Mouse (Mus musculus) ES-E14 (cell line): ENCODE measurements around the gene Myh7b. TPM values are rescaled to one million over a fixed set of nuclear protein-coding genes. Genes with fewer than 3 reads are reported as not detected.
A peak's percentile ranks its signal among the peaks of the same experiment; 100 is the strongest.

ENCODE experiments used
- DNase-seq: peaks from one replicate; pipeline ENCODE4 v3.0.0-alpha.2; 2013; ENCODE audit warnings: low read depth, low spot score
- H3K27ac ChIP-seq: 2 replicates; pipeline ENCODE4 v1.5.1; 2012; ENCODE audit warnings: low read depth, mild to moderate bottlenecking, low read length, moderate library complexity, mixed read lengths; ENCODE audit not compliant: poor library complexity, insufficient read depth, severe bottlenecking
- H3K36me3 ChIP-seq: 2 replicates; pipeline ENCODE4 v1.6.1; 2012; ENCODE audit warnings: mild to moderate bottlenecking, low read length, moderate library complexity, mixed read lengths; ENCODE audit not compliant: control insufficient read depth, poor library complexity, insufficient read depth, severe bottlenecking
- H3K4me1 ChIP-seq, 2 experiments: fragments of 150-350 bp in 1 of 2; sonication (generic) in 1 of 2; 2 replicates each; pipeline ENCODE4 v1.6.1; 2012; ENCODE audit warnings: low read length in 2 of 2, mild to moderate bottlenecking in 1 of 2, mixed read lengths in 1 of 2; ENCODE audit not compliant: control insufficient read depth in 2 of 2, insufficient read depth in 2 of 2, poor library complexity in 1 of 2
- H3K4me3 ChIP-seq, 2 experiments: fragments of 150-350 bp in 1 of 2; sonication (generic) in 1 of 2; 2 replicates each; pipeline ENCODE4 v1.5.1; 2012; ENCODE audit warnings: low read length in 2 of 2, low read depth in 1 of 2, mild to moderate bottlenecking in 1 of 2, mixed read lengths in 1 of 2; ENCODE audit not compliant: insufficient read depth in 1 of 2, poor library complexity in 1 of 2, severe bottlenecking in 1 of 2
- H3K9ac ChIP-seq: 2 replicates; pipeline ENCODE4 v1.6.1; 2012; ENCODE audit warnings: low read depth, mild to moderate bottlenecking, low read length, mixed read lengths; ENCODE audit not compliant: poor library complexity, insufficient read depth, severe bottlenecking
- H3K9me3 ChIP-seq: fragments of 150-350 bp; sonication (generic); 2 replicates; pipeline ENCODE4 v1.6.1; 2012; ENCODE audit warnings: low read depth, mild to moderate bottlenecking, low read length; ENCODE audit not compliant: control insufficient read depth, insufficient read depth
- CHD2 ChIP-seq: IDR thresholded peaks from 2 replicates; pipeline ENCODE4 v1.6.1; 2014; ENCODE audit warnings: mild to moderate bottlenecking, low read depth, low read length, inconsistent platforms
- HCFC1 ChIP-seq: IDR thresholded peaks from 2 replicates; pipeline ENCODE4 v1.6.1; 2012; ENCODE audit warnings: low read length, inconsistent platforms, borderline replicate concordance; ENCODE audit not compliant: insufficient read depth
- MAFK ChIP-seq: IDR thresholded peaks from 2 replicates; pipeline ENCODE4 v1.6.1; 2014; ENCODE audit warnings: mild to moderate bottlenecking, low read depth, low read length, inconsistent platforms; ENCODE audit not compliant: insufficient read depth
- ZC3H11A ChIP-seq: IDR thresholded peaks from 2 replicates; pipeline ENCODE4 v1.6.1; 2012; ENCODE audit warnings: low read depth, mild to moderate bottlenecking, inconsistent platforms, low read length, borderline replicate concordance
- ZNF384 ChIP-seq: IDR thresholded peaks from 2 replicates; pipeline ENCODE4 v1.6.1; 2012; ENCODE audit warnings: low read depth, low read length, inconsistent platforms
- in situ Hi-C, 2 experiments: fragments of 600-800 bp; cut with MboI; formaldehyde crosslinking; loops; one replicate each; pipeline ENCODE4 v1.15.1; 2025; ENCODE audit warnings: low sequenced_read_pairs in 2 of 2, inconsistent platforms in 1 of 2; ENCODE audit not compliant: unreplicated experiment in 2 of 2
- total RNA-seq: library from RNA; depleted of rRNA; stranded (reverse); fragments of 300-350 nt; gene quantifications from 2 replicates; pipeline ENCODE4 v1.2.3, GENCODE M21; 2012

Myh7b gene
- total RNA-seq, 1 experiment = 5.4 TPM

DNA sequence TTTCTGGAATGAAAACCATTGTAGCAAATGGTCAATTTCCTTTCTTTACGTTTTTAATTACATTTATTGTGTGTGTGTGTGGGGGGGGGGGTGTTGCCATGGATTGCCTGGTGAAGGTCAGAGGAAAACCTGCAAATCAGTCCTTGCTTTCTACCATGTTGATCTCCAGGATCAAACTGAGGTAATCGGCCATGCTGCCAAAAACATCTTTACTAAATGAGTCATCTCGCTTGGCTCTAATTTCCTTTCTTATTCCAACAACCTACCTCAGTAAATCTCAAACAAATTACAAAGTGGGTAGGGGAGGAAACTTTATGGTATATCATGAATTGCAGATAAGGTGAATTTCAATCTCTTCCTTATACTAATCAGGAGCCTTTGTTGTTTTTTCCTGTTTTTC is 22.9 kb upstream of the Myh7b start:
- H3K36me3 ChIP-seq = no peaks in the 10 kb centered on the region
- peaks cover 12 to 16% of the 10 kb centered on the region in 2 experiments for H3K4me1 ChIP-seq
- in situ Hi-C loops = no loop called here
- no peak for DNase-seq
- no peak overlapping the region for H3K9ac ChIP-seq
- H3K27ac ChIP-seq = no peak overlapping the region
- TF ChIP-seq MAFK (no peak), ZNF384 (no peak), ZC3H11A (no peak), HCFC1 (no peak), CHD2 (no peak)
- no peaks in the 10 kb centered on the region for H3K9me3 ChIP-seq
- H3K4me3 ChIP-seq = no peak overlapping the region

DNA sequence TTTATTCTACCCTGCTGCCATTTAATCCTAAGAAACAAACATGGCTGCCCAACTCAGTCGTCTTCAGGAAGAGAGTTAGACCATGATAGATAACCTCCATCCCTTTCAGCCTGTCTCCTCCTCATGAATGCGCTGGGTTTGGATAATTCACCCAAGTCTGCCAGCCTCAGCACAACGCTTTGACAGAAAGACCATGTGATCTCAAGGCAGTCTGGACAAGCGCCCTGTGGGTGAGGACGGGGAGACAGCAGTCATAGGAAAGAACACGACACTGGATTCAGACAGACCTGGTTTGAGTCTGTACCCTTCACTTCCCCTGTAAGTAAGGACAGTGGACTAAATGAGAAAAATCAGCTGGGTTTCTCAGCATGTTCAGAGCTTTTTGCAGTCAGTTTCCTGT is 21.5 kb upstream of the Myh7b start:
- H3K27ac ChIP-seq = peak overlapping the region; percentile 48; the same call in 1 of the 2 replicates
- peaks cover 12 to 16% of the 10 kb centered on the region in 2 experiments for H3K4me1 ChIP-seq
- no peaks in the 10 kb centered on the region for H3K36me3 ChIP-seq
- H3K9me3 ChIP-seq = no peaks in the 10 kb centered on the region
- no peak overlapping the region; the same call in 1 of the 2 replicates for H3K9ac ChIP-seq
- in situ Hi-C loops = no loop called here
- H3K4me3 ChIP-seq = no peak overlapping the region
- TF ChIP-seq HCFC1 (no peak), CHD2 (no peak), ZC3H11A (no peak), ZNF384 (no peak), MAFK (no peak)
- DNase-seq = no peak

DNA sequence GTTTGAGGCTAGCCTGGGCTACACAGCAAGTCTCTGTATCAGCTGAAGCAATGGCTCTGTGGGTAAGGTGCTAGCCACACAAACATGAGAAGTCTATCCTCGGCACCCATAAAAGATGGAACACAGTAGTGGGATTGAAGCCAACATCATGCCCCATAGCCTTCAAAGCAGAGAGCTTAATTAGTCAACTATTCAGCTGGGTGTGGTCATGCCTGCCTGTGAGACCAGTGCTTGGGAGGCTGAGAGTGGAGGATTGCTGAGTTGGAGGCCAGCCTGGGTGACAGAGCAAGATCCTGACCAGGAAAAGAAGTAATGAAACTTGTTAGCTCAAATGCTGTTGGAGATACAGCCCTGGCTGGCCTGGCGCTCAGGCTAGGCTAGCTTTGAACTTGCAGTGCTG is 20.1 kb upstream of the Myh7b start:
- Histone ChIP-seq H3K27ac (0 out of 2 replicates have a peak overlapping the region, but pooled peaks have one; percentile 61), H3K36me3 (no peaks in the 10 kb centered on the region), H3K4me3 (no peak overlapping the region), H3K9ac (no peak overlapping the region), H3K4me1 (peaks cover 8 to 12% of the 10 kb centered on the region in 2 experiments), H3K9me3 (no peaks in the 10 kb centered on the region)
- no peak for DNase-seq
- in situ Hi-C loops = no loop called here
- TF ChIP-seq CHD2 (no peak), HCFC1 (no peak), MAFK (no peak), ZNF384 (no peak), ZC3H11A (no peak)

DNA sequence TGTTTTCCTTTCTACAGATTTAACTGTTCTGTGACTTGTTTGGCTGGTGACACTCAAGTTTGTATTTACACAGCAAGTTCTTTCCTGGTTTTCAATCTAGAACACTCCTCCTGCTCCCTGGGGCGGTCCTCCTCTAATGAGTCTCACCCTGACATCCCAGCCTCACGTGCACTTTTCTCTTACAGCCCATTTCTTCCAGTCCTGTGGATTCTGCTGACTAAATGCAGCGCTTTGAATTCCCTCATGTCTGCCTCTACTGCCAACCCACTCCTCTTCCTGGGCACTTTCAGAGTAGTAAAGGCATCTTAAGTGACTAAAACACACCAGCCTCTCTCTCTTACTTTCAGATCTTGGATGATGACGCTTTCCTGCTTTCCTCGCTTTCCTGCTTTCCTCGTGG is 19.3 kb upstream of the Myh7b start:
- peaks cover 8 to 12% of the 10 kb centered on the region in 2 experiments for H3K4me1 ChIP-seq
- H3K36me3 ChIP-seq = no peaks in the 10 kb centered on the region
- no peak for DNase-seq
- TF ChIP-seq MAFK = no peak
- no peak overlapping the region for H3K27ac ChIP-seq
- in situ Hi-C loops = no loop called here
- H3K9me3 ChIP-seq = no peaks in the 10 kb centered on the region
- H3K9ac ChIP-seq = peak overlapping the region; percentile 82; the same call in 1 of the 2 replicates
- peak overlapping the region; percentile 71 to 89 for H3K4me3 ChIP-seq

DNA sequence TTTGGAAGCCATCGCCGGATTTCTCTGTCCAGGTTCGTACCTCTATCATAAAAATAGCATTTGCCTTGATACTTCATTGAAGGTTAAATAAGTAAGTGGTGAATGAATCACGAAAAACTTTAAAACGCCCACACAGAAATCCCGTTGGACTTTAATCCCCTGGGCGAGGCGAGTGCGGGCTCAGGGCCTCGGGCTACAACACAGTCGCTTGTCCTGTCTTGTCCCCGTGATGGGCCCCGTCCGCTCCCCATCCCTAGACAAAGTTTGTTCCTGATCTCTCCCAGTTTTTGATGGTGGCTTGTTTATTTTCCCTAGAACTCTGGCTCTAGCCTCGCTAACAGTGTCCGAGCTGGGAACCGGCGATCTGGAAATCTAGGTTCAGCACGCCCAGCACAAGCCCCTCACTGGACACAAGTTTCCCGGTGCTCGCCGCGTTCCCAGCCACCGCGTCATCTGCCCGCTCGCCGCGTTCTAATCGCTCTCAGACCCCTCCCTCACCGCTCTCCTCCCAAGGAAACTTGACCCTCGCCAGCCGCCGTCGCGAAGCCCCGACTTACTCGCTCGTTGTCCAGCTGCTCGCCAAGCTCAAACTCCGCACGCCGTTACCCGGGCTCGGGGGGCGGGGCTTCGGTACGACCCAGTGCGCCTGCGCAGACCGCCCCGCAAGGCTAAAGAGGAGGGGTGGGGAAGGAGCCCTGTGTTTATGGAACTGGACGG is 18.7 kb upstream of the Myh7b start, which contains the start of gene Gss:
Gss (minus strand) TSS at position 674 of the 717 bp plus-strand sequence.
- peak within 1 kb of the TSS; percentile 40 for H3K27ac ChIP-seq
- H3K4me1 ChIP-seq = peaks cover 8 to 12% of the 10 kb centered on the region in 2 experiments
- H3K4me3 ChIP-seq = peak within 1 kb of the TSS; percentile 71 to 89
- in situ Hi-C loops = no loop called here
- no peaks in the 10 kb centered on the region for H3K9me3 ChIP-seq
- H3K9ac ChIP-seq = peak within 1 kb of the TSS; percentile 82
- peak; percentile 92 for DNase-seq
- no peak for TF ChIP-seq CHD2
- TF ChIP-seq HCFC1 = peak; percentile 66
- H3K36me3 ChIP-seq = no peaks in the 10 kb centered on the region
